Mouse (Mus musculus): ENCODE measurements around the gene Bcl11b.

Gene Bcl11b

DNA sequence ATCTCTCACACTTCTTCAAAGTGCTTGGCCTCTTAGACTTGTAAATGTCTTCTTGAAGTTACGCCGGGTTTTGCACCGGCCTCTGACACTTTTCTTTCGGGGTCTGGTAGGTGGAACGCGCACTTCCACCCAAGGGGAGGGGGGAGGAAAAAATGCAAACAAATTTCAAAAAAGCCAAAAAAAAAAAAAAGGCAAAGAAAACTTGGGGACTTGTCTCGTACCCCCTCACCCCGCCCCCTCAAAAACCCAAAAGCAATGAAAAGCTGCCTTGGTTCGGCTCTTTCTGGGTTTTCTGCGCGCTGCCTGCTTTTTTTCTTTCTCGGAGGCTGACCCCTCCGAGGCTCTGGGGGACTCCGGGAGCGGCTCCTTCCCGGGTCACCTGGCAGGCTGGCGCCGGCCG is at the start of gene Bcl11b:
Bcl11b (minus strand) TSS at position 120 of the 400 bp plus-strand sequence.
- no peak for DNase-seq (ENCODE audit: low spot score)

DNA sequence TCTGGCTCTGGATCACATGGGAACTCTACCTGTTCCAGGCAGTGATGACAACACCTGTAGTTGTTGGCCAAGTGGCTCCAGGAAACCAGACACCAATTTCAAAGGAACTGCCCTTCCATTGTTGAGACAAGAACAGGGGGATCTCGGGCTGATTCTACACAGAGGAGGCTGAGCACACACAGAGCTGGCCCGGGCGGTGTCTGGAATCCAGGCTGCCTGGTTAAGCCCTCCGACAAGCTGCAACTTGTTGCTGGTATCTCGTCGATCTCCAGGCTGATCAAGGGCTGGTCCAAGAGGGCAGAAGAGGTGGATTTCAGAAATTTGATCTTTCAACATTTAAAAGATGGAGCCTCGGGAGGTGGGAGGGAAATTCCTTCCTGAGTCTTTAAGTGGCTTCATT is 47.6 kb upstream of the Bcl11b start:
- no peak for DNase-seq (ENCODE audit: low spot score)

- DNase-seq (ENCODE audit: low spot score) = no peak
These were observed 46.2 kb upstream of the Bcl11b start for GRCm38 (mm10) chr12:108049625-108050024.

- DNase-seq (ENCODE audit: low spot score) = no peak
These were observed 38.8 kb upstream of the Bcl11b start for GRCm38 (mm10) chr12:108042239-108042571.

GRCm38 (mm10) chr12:108041571-108042238 is 38.3 kb upstream of the Bcl11b start:
- DNase-seq (ENCODE audit: low spot score) = peak; percentile 5

GRCm38 (mm10) chr12:108037446-108037845 is 34.0 kb upstream of the Bcl11b start:
- DNase-seq (ENCODE audit: low spot score) = no peak

GRCm38 (mm10) chr12:108035412-108036078 is 32.1 kb upstream of the Bcl11b start:
- no peak for DNase-seq (ENCODE audit: low spot score)

DNA sequence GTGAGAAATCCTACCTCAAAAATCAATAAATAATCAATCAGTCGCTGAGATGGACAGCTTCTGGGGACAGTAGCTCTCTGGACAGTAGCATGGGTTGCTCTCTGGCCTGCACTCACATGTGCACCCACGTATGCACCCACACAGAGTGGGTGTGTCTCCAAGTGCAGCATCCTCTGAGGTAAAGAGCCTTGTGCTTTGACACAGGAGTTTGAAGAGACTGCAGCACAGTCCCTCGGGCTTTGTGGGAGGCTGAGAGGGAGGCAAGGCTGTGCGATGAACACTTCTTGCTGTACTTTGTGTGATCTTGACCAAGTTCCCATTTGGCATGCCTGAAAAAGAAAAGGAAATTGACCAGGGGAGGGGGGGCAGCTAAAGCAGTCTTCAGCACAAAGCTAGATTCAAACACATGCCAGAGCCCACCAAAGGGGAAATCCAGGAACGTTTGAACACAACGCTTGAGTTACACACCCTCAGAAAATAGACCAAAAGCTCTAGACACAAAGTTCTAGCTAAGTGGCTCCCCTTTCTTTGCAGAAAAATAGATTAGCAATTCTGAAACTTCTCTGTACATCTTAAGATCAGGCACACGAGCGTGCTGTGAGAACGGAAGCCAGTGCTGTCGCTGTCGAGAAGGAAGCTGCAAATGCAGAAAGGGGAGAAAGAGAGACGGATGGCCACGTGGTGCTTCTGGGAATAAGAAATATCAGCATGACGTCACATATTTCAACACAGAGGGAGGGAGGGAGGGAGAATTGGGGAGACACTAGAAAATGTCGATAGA is 19.6 kb upstream of the Bcl11b start:
- no peak for DNase-seq (ENCODE audit: low spot score)

GRCm38 (mm10) chr12:108012003-108012402 is 8.6 kb upstream of the Bcl11b start:
- no peak for DNase-seq (ENCODE audit: low spot score)

- DNase-seq (ENCODE audit: low spot score) = no peak
These were observed 6.9 kb upstream of the Bcl11b start for GRCm38 (mm10) chr12:108010346-108010745.

- DNase-seq (ENCODE audit: low spot score) = no peak
These were observed 5.8 kb upstream of the Bcl11b start for GRCm38 (mm10) chr12:108009156-108009555.

DNA sequence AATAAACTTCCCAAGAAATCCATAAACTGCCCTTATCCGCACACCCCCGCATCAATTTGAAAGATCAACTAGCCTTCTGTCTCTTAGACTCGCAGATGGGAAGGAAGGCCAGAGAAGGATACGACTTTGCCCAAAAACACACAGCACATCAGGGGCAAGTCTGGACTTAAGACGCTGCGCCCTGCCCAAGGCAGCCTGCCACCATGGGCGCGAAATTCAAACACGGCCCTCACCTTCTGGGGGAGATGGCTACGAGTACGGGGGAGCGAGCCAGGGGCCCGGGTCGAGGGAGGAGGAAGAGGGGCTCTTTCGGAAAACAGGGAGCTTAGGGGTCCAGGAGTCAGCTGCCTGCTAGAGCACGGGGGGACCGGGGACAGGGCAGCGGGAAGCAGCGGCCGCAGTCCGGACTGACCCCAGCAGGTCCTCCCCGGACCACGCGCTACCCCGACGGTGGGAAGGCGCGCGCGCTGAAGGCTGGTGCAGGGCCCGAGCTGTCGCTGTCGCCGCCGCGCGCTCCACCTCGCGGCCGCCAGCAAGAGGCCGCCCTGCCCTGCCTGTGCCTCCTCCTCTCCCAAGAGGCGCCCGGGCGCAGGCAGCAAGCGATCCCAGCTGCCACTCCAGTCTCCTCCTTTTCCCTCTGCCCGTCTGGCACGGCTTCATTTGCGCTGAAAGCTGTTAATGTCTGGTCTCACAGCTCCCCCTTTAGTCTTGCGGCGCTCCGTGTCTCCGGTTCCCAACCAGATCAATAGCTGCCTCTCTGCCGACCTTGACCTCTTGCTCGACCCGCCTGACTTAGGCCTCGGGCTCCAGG is 2.6 kb upstream of the Bcl11b start:
- no peak for DNase-seq (ENCODE audit: low spot score)

- DNase-seq (ENCODE audit: low spot score) = no peak
These were observed 2.0 kb upstream of the Bcl11b start for GRCm38 (mm10) chr12:108005488-108005800.

DNA sequence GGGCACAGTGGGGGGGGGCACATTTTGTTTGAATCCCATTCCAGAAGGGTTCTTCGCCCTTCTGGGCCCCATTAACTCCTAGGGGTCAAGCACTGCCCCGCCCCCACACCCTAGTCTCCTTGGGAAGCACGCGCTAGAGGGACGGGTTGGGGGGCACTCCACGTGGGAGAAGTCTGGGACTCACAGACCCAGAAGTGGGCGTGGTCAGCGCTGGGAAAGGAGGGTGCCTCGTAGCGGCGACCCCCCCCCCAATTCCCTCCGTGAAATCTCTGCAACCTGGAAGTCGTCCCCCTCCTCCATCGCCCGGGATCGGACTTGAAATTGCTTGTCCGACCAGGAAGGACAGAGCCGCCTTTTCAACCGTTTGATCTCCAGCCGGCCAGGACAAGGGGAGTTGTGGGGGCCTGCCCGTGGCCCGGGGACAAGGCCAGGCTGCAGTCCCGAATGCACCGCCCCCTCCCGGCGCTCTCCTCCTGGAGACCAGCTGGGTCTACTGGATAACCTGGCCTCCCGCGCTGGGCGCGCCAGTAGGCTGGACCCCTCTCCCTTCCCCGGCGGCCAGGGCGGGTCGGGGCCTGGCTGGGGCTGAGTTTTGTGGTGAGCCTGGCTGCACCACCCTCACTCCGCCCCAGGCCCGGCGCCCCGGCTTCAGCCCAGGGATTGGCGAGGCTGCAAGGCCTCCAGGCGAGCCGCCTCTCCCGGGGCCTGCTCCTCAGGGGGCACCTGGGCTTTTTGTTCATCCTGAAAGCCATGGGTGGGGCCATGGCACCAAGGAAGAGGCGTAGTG is 1.5 kb upstream of the Bcl11b start:
- DNase-seq (ENCODE audit: low spot score) = no peak

- DNase-seq (ENCODE audit: low spot score) = peak; percentile 9
These were observed 526 bp upstream of the Bcl11b start for GRCm38 (mm10) chr12:108003928-108004327.

DNA sequence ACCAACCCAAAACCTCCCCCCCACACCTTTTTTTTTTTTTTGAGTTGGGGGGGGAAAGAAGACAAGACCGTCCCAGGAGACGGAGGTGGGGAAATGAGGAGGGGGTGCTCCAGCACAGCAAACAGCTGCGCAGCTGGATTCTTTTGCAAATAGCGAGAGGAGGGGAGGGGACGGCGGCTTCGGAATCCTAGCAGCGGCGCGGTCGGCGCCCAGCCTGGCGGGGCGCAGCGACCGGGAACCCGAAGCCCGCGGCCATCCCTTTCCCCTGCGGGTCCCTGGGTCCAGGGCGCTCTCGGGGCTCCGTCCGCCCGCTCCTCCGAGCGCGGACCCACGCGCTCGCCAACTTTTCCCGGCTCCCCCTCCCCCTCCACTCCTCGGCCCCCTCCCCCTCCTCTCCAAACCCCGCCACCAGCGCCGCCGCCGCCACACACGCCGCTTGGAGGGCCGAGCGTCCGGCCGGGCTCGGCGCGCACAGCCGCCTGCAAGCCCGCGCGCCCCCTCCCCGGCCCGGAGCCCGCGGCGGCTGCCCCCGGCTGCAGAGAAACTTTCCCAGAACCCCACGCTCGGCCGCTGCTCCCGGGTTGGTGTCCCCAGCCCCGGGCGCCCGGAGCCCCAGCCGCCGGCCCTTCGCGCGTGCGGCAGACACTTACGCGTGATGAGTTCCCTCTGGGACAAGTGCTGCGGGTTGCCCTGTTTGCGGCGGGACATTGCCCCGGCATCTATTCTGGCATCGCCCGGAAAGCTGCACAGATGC is 789 bp downstream of the Bcl11b start:
- no peak for DNase-seq (ENCODE audit: low spot score)

DNA sequence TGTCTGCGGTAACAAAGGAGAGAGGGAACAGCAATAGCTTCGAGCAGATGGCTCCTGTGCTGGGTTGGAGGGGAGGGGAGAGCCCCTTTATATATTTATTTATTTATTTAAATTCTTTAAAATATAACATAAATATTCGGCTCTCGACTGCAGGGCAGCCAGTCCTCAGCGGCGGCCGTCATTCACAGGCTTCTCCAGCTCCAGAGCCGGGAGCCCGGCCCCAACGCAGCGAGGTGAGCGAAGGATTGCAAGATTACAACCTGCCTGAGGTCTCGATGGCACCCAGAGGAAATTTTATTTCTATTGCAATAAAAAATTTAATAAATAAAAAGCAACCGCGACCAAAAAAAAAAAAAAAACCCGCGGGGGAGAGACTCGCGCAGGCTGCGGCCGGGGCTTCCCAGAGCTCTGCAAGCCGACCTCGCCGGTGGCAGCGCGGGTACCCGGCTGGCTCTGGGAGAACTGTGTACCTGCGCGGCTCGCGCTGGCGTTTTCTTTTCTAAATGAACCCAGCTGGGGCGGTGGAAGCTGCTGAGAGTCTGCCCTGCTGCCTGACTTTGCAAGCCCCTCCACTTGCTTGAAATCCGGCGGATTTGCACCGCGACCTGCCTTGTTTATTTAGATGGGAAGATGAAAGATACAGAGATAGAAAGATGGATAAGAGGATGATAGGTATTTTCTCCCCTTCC is 1.6 kb downstream of the Bcl11b start:
- DNase-seq (ENCODE audit: low spot score) = no peak

GRCm38 (mm10) chr12:108000715-108001080 is 2.7 kb downstream of the Bcl11b start:
- no peak for DNase-seq (ENCODE audit: low spot score)

- no peak for DNase-seq (ENCODE audit: low spot score)
These were observed 3.4 kb downstream of the Bcl11b start for GRCm38 (mm10) chr12:107999751-108000714.

Measured in spleen, adult 12 weeks (tissue).